Mouse (Mus musculus) brown adipose tissue, adult 24 weeks (tissue): Measurements from ENCODE around the gene Dag1. TPM values are rescaled to one million over a fixed set of nuclear protein-coding genes. Genes with fewer than 3 reads are reported as not detected.
"Not testable (repeated sequence)": the region's sequence is repeated elsewhere in the genome, so short reads cannot be mapped to it uniquely, and the experiment has no call there.

Experiments used
- H3K27ac ChIP-seq: fragments of 200-500 bp; replicated peaks from 2 replicates; pipeline ENCODE4 v1.5.1; 2012; ENCODE audit warnings: low read depth, mild to moderate bottlenecking, low read length
- H3K4me1 ChIP-seq: fragments of 200-500 bp; 2 replicates; pipeline ENCODE4 v1.6.1; 2012; ENCODE audit warnings: low read length, mixed read lengths; ENCODE audit not compliant: control insufficient read depth, insufficient read depth, insufficient read length
- H3K4me3 ChIP-seq: fragments of 200-500 bp; 2 replicates; pipeline ENCODE4 v1.5.1; 2012; ENCODE audit warnings: low read depth, mild to moderate bottlenecking, low read length, moderate library complexity; ENCODE audit not compliant: insufficient read depth
- polyA plus RNA-seq: library from polyadenylated mRNA; stranded (reverse); fragments of >200 nt; gene quantifications from 2 replicates; pipeline ENCODE4 v1.2.4, GENCODE M21; 2012; ENCODE audit not compliant: missing spikeins, insufficient read depth, insufficient read length

Dag1 gene
- polyA plus RNA-seq = 116 and 133 TPM in 2 replicates

DNA sequence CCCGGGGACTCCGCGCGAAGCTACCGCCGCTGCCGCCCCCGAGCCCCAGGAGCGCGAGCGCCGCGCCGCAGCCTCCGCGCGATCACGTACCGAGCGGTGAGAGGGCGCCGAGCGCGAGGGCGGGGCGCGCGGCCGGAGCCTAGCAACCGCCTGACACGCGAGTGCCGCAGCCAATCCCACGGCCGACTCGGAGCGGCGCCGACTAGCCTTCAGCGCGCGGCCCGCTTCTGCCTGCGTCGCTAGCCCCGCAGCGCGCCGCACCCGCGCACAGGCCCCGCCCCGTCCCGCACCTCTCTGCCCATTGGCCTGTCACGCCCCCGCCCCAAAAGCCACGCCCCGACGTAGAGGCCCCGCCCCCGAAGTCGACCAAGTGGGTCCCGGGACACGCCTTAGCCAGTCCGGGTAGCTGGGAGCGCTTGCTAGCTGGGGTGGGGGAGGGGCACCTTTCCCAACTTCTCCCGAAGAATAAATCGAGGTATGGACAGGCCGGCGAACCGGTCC lies at the start of gene Dag1:
Dag1 (minus strand) TSS at position 269 of the 501 bp plus-strand sequence.
- H3K4me1 ChIP-seq = peaks cover 18% of the 10 kb centered on the region
- H3K4me3 ChIP-seq = peak within 1 kb of the TSS; percentile 77

DNA sequence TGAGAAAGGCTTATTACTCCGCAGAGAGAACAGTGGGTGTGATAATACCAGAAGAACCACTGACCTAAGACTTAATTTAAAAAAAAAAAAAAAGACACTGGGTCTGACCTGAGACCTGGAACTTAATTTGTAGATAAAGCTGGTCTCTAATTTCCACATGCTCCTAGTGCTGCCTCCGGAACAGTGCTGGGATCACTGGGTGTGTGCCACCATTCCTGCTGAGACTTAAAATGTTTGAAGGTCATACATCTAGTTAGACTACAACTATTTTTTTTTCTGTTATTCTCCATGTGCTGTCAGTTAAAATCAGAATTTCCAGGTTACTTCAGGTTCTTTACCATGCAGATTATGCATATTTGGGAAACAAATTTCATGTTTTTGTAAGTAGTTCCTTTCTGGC lies 44.4 kb upstream of the Dag1 start:
- Histone ChIP-seq H3K4me3 (peak overlapping the region; percentile 44), H3K27ac (no peak overlapping the region), H3K4me1 (peaks cover 21% of the 10 kb centered on the region)

More for the DNA sequence above, at the start of gene Dag1:
- H3K27ac ChIP-seq = peak within 1 kb of the TSS; percentile 78

DNA sequence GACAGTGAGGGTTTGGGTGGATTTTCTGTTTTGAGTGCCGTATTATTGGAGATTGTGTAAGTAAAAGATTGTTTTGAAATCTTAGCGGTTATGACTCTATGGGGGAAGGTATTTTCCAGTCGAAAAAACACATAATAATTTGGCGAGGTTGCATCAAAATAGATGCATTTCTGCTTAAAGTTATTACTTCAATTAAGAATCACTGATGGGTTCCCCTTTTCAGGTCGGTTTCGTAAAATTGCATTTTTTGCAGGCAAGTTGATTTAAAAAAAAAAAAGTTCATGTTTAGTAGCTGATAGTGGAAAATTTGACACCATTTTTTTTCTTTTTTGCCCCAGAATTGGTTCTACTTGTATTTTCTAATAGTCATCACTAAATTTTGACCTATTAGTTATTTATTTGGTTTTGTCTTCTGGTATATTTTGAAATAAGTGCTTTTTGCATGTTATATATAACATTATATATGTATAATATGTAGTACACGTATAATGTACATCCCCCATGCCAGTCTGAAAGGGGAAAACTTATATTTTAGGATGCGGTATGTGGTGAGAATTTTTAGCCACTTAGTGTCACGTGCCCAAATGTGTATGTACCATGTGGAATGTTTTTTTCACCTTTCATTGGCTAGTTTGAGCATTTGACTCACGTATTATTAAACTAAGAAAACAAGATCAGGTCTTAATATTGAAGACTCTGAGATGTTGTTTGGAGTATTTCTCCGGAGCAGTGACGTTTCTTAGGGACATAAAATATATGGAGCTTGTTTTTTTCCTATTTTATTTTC lies 43.5 kb upstream of the Dag1 start:
- H3K27ac ChIP-seq = peak overlapping the region; percentile 82
- peak overlapping the region; percentile 87 for H3K4me3 ChIP-seq
- peaks cover 21% of the 10 kb centered on the region for H3K4me1 ChIP-seq

DNA sequence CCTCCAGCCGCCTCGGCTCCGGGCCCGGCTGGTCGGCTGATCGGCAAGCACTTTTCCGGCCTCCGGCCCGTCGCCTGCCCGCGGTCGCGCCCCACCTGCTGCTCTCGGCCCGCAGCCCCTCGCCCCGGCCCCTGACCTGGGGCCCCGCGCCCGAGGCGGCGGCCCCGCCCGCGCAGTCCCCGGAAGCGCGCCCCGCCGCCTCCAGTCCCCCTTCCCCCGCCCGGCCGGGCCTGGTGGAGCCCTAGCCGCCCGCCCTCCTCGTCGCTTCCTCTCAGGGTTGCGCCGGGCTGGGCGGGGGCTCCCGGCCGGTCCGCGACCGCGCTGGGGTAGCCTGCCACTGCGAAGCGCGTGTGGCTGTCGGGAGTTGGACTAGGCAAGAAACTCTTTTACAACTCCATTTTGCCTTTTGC lies 42.8 kb upstream of the Dag1 start:
- Histone ChIP-seq H3K27ac (peak overlapping the region; percentile 97), H3K4me3 (peak overlapping the region; percentile 87), H3K4me1 (peaks cover 16% of the 10 kb centered on the region)

DNA sequence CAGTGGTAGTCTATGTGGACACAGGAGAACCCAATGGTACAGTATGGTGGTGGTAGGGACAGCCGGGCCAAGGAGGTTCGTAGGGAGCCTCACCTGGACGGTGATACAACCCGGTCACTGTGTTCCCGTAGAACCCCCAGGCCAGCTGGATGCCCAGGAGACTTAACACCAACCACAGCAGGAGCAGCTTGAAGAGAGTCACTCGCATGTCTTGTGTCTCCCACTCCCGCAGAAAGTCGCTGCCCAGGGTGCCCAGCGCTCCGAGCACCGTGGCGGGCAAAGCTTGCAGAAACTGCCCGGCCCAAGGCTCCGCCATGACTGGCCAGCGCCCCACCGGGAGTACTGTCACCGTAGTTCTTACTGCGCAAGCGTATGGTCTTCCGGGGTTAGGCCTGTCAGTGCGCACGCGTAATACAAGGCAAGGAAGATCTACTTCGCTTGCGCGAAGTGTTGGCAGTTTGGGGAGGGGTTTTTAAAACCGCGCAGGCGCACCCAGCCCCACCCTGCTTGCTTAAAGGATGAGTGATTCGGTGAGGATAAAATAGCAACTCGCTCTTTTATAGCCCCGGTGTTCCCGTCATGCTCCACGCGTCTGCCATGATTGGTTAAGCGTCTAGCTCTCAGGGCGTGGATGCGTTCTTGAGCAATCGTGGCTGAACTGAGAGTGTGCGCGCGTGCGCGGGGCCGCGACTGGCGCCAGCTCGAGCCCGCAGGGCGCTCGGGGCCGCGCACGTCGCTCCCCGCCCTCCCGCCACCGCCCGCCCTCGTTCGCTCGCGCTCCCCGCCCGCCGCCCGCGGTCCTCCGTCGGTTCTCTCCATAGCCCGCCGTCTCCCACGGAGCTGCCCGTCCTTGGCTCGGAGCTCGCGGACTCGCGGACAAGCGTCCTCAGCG lies 42.1 kb upstream of the Dag1 start, which contains the start of the genes Rhoa and Tcta:
Rhoa (plus strand) TSS at position 501 of the 892 bp plus-strand sequence.
Tcta (minus strand) TSS at position 532 of the 892 bp plus-strand sequence.
- peak within 1 kb of the TSS; percentile 97 for H3K27ac ChIP-seq
- H3K4me3 ChIP-seq = peak within 1 kb of the TSS; percentile 87
- peaks cover 9% of the 10 kb centered on the region; the same call in 1 of the 2 replicates for H3K4me1 ChIP-seq

DNA sequence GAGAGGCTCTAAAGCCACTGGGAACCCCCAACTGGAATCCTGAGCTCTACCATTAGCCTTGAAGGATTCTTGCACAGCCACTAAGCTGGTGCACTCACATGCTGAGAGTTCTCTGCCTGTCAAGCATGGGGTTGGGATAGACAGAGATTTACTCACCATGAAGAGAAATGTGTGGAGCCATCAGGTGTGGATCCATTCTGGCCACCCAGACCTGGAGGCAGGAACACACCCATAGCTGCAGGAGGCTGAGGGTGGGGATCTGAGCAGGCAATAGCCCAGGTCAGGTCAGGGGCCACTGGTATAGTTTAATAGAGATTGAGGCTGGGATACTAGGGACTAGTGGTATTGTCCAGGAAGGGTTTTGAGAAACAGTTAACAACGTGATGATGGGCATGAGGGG lies 41.4 kb upstream of the Dag1 start:
- peaks cover 7% of the 10 kb centered on the region; the same call in 1 of the 2 replicates for H3K4me1 ChIP-seq
- peak overlapping the region; percentile 88 for H3K27ac ChIP-seq
- H3K4me3 ChIP-seq = peak overlapping the region; percentile 73

DNA sequence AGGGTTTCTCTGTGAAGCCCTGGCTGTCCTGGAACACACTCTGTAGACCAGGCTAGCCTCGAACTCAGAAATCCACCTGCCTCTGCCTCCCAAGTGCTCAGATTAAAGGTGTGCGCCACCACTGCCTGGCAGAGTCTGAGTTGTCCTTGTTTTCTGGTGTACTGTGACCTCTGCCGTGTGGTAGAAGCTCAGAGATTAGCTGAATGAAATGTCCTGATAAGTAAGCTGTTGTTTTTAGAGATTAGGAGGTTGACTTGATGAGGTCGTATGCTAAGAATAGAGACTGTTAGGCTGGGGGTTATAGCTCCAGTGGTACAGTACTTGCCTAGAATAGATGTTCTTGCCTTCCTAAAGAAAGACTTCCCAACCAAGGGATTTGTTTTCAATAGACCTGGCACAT lies 41.0 kb upstream of the Dag1 start:
- Histone ChIP-seq H3K27ac (no peak overlapping the region), H3K4me1 (peaks cover 7% of the 10 kb centered on the region; the same call in 1 of the 2 replicates), H3K4me3 (peak overlapping the region; percentile 73)

DNA sequence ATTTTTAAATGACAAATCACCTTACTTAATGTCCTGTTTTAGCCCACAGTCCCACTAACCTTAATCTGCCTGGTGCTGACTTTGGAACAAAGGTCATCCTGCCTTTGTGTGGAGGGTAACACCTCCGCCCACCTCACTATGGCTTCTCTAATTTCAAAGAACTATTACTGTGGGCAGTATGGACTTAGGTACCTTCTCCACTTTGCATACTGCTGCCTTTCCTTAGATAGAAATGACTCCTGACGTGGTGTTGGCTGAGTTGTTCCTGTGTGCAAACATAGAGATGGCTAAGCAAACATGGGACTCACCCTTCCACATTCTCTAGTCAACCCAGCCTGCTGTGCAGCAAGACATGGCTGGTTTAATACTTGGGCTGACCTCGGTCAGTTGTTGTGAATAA lies 38.1 kb upstream of the Dag1 start:
- Histone ChIP-seq H3K27ac (no peak overlapping the region), H3K4me1 (0 out of 2 replicates have a peak, but pooled peaks cover 4% of the 10 kb centered on the region), H3K4me3 (no peak overlapping the region)

DNA sequence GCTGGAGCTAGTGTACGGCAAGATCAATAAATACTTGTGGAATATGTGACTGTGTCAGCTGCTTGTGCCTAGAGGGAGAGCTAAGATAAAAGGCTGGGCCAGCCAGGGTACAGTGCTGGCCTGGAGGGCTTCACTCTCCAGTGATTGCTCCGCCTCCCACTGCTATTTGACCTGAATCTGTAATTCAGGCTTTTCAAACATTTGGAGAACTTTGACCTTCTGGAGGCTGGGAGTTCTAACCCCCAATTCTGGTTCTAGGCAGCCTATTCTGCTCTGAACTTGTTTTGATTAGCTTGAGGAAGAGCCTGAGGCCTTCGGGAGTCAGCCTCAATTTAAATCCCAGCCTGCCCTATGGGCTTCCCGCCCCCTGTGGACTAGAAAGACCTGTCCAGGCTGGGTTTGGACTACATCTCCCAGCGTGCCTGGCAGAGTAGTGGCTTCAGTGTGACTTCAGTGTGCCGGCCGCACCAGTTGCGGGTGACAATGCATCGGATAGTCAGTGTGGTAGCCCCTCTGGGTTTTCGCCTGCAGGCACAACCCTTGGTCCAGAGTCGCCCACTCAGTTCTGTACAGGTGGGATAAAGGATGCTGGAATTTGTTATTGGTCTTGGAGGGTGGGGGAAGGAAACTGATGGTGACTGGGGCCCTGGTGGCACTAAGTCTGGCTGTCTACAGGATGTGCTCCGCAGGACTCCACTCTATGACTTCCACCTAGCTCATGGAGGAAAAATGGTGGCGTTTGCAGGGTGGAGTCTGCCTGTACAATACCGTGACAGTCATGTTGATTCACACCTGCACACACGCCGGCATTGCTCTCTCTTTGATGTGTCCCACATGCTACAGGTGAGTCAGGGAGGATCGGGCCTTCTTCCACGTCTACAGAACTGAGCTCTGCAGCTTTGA lies 32.9 kb upstream of the Dag1 start, which contains the start of gene Amt:
Amt (plus strand) TSS at position 401 of the 903 bp plus-strand sequence.
- H3K4me3 ChIP-seq = no peak within 1 kb of the TSS
- H3K27ac ChIP-seq = no peak within 1 kb of the TSS

DNA sequence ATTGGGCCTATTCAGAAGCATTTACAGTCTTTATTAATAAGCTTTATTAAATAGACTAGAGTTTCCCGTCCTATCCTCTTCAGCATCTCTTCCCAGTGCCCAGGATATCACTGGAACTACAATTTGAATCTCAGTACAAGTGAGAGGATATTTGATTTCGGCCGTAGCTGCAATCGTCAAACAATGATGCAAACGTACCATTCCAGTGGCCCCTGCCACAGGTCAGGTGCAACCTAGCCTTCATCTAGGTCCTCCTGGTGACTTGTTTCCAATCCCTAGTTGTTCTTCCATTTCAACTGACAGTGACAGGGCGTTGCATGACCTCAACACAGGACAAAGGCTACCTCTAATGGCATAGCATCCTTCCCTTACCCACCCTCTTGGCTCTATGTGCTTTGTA lies 27.0 kb upstream of the Dag1 start:
- H3K27ac ChIP-seq = no peak overlapping the region
- peak overlapping the region; percentile 67 for H3K4me3 ChIP-seq

More for the DNA sequence above, 32.9 kb upstream of the Dag1 start, which contains the start of gene Amt:
- no peaks in the 10 kb centered on the region for H3K4me1 ChIP-seq

DNA sequence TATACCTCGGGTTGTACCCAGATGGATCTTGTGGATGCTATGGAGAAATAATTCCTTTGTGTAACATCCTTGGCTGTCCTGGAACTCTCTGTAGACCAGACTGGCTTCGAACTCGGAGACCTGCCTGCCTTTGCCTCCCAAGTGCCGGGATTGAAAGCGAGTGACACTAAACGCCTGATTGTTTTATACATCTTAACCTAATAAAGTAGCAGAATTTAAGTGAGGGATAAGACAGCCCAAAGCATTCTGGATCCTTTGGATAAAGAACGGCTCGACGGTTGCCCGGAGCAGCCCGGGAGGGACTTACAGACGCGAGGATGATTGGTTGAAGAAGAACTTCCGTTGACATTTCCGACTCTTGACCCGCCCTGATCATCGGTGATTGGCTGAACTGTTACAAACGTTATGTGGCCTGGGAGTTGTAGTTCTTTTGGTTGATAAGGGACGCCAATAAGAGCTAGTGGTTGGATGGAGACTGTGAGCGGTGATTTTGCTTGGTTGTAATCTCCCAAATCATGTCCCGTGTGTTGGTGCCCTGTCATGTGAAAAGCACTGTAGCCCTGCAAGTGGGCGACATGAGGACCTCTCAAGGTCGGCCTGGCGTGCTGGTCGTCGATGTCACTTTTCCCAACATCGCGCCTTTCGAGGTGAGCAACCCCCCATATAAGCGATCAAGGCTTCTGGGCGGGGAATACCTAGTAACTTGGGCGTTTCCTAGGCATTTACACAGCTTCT lies 26.4 kb upstream of the Dag1 start, which contains the start of gene Nicn1:
Nicn1 (plus strand) TSS at position 414 of the 735 bp plus-strand sequence.
- Histone ChIP-seq H3K4me1 (no peaks in the 10 kb centered on the region), H3K4me3 (peak within 1 kb of the TSS; percentile 67), H3K27ac (peak within 1 kb of the TSS; percentile 38)

More for the DNA sequence above, 27.0 kb upstream of the Dag1 start:
- no peaks in the 10 kb centered on the region for H3K4me1 ChIP-seq

DNA sequence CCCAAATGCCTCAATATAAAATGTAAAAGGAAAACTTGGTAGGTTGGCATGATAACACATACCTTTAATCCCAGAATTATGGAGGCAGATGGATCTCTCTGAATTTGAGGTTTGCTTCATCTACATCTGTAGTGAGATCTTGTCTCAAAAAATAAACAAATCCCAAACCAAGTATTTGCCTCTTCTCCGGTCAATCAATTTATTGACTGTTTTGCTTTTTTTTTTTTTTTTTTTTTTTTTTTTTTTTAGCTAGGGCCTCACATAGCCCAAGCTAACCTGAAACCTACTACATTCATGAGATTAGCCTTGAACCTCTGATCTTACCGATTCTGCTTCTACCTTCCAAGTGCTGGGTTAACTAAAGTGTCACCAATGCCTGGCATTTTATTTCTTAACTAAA lies 25.6 kb upstream of the Dag1 start:
- Histone ChIP-seq H3K4me1 (no peaks in the 10 kb centered on the region), H3K27ac (no peak overlapping the region), H3K4me3 (no peak overlapping the region)

DNA sequence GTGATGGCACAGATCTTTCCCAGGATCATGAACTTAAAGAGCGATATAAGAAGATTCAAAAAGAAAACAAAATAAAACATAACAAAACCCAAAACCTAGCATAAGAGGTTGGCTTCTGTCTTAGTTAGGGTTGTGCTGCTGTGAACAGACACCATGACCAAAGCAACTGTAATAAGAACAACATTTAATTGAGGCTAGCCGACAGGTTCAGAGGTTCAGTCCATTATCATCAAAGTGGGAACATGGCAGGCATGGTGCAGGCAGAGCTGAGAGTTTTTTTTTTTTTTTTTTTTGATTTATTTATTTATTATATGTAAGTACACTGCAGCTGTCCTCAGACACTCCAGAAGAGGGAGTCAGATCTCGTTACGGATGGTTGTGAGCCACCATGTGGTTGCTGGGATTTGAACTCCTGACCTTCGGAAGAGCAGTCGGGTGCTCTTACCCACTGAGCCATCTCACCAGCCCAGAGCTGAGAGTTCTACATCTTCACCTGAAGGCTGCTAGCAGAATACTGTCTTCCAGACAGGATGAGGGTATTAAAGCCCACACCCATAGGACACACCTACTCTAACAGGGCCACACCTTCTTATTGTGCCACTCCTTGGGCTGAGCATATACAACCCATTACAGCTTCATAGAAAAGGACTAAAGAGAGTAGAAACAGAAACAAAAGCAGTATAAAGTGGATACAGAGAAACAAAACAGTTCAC lies 23.9 kb upstream of the Dag1 start:
- not testable (repeated sequence) for H3K27ac ChIP-seq, H3K4me1 ChIP-seq, H3K4me3 ChIP-seq
